Mouse (Mus musculus): ENCODE results near the gene Fam160a1.

Gene Fam160a1

GRCm38 (mm10) chr3:85636716-85637447 is 180.2 kb downstream of the Fam160a1 start:
- no peak for DNase-seq (ENCODE audit: extremely low read depth, insufficient read length, low spot score)

GRCm38 (mm10) chr3:85635591-85635990 is 181.5 kb downstream of the Fam160a1 start:
- no peak for DNase-seq (ENCODE audit: extremely low read depth, insufficient read length, low spot score)

- DNase-seq (ENCODE audit: extremely low read depth, insufficient read length, low spot score), result no peak
These were observed 182.0 kb downstream of the Fam160a1 start for GRCm38 (mm10) chr3:85635126-85635419.

- DNase-seq (ENCODE audit: extremely low read depth, insufficient read length, low spot score), result no peak
These were observed 182.5 kb downstream of the Fam160a1 start for GRCm38 (mm10) chr3:85634389-85635125.

GRCm38 (mm10) chr3:85633733-85634132 is 183.4 kb downstream of the Fam160a1 start:
- no peak for DNase-seq (ENCODE audit: extremely low read depth, insufficient read length, low spot score)

GRCm38 (mm10) chr3:85629895-85630510 is 187.1 kb downstream of the Fam160a1 start:
- DNase-seq (ENCODE audit: extremely low read depth, insufficient read length, low spot score), result peak; percentile 74

- DNase-seq (ENCODE audit: extremely low read depth, insufficient read length, low spot score), result no peak
These were observed 197.3 kb downstream of the Fam160a1 start for GRCm38 (mm10) chr3:85619751-85620150.

- no peak for DNase-seq (ENCODE audit: extremely low read depth, insufficient read length, low spot score)
These were observed 197.7 kb downstream of the Fam160a1 start for GRCm38 (mm10) chr3:85619345-85619744.

GRCm38 (mm10) chr3:85618885-85619284 is 198.2 kb downstream of the Fam160a1 start:
- DNase-seq (ENCODE audit: extremely low read depth, insufficient read length, low spot score), result no peak

GRCm38 (mm10) chr3:85616389-85616788 is 200.7 kb downstream of the Fam160a1 start:
- DNase-seq (ENCODE audit: extremely low read depth, insufficient read length, low spot score), result no peak

All from 3134 (cell line).